Mouse (Mus musculus) mature B cell (primary cell): ENCODE measurements at regions not wholly inside any gene's neighbourhood (a gene's known extent, or its start where the extent isn't known, plus 50 kb on each side); places are given as distances from the start of the nearest gene placed in this dataset.

Experiments
- in situ Hi-C: fragments of 300-500 bp; cut with MboI; formaldehyde crosslinking; loops from 2 replicates; pipeline ENCODE4 v1.14.3; 2019

GRCm38 (mm10) chr4:110121447-110121846 is 143.6 kb downstream of the Dmrta2 start:
- in situ Hi-C loops, result no loop called here

GRCm38 (mm10) chr4:110125067-110125784 is 147.4 kb downstream of the Dmrta2 start:
- in situ Hi-C loops, result no loop called here

GRCm38 (mm10) chr4:110127941-110128520 is 150.2 kb downstream of the Dmrta2 start:
- in situ Hi-C loops, result no loop called here

GRCm38 (mm10) chr4:110128918-110129317 is 151.1 kb downstream of the Dmrta2 start:
- in situ Hi-C loops, result no loop called here

GRCm38 (mm10) chr4:110129518-110129917 is 151.7 kb downstream of the Dmrta2 start:
- in situ Hi-C loops, result no loop called here

GRCm38 (mm10) chr4:110132061-110132460 is 154.2 kb downstream of the Dmrta2 start:
- in situ Hi-C loops, result no loop called here

GRCm38 (mm10) chr4:110134036-110134435 is 156.2 kb downstream of the Dmrta2 start:
- in situ Hi-C loops, result no loop called here

- in situ Hi-C loops, result no loop called here
Measured at GRCm38 (mm10) chr4:110145229-110145628, 167.4 kb downstream of the Dmrta2 start.

GRCm38 (mm10) chr4:110152103-110152946 is 174.5 kb downstream of the Dmrta2 start:
- in situ Hi-C loops, result no loop called here
